Mouse (Mus musculus) monocyte, adult 2 months (primary cell): ENCODE data around the gene Pdap1.
A peak's percentile ranks its signal among the peaks of the same experiment; 100 is the strongest.
"Not testable (repeated sequence)": the region's sequence is repeated elsewhere in the genome, so short reads cannot be mapped to it uniquely, and the experiment has no call there.

ENCODE experiments used
- DNase-seq, 2 experiments: peaks; one replicate each; pipeline ENCODE4 v3.0.0; 2022; ENCODE audit warnings: low spot score in 2 of 2, low read depth in 1 of 2

The Pdap1 gene

DNA sequence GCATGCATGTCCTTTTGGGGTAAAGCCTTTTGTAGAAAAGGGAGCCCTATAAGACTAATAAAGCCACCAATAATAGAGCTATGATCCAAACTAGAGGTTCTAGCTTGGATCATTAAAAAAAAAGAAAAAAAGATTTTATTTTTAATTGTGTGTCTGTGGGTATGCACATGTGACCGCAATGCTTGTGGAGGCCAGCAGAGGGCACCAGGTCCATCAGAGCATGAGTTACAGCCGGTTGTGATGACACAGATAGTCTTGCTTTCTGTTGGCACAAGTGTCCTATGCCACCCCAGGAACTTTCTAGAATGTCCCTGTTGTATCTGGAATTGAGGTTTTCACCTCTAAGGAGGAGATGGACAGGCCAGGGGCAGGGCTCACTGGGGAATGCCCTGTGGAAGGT is 20.7 kb downstream of the Pdap1 start:
- DNase-seq: peak in 1 of 2 experiments; percentile 37

GRCm38 (mm10) chr5:145118461-145118860 is 21.6 kb downstream of the Pdap1 start:
- DNase-seq: no peak

GRCm38 (mm10) chr5:145118005-145118404 is 22.0 kb downstream of the Pdap1 start:
- DNase-seq: no peak

DNA sequence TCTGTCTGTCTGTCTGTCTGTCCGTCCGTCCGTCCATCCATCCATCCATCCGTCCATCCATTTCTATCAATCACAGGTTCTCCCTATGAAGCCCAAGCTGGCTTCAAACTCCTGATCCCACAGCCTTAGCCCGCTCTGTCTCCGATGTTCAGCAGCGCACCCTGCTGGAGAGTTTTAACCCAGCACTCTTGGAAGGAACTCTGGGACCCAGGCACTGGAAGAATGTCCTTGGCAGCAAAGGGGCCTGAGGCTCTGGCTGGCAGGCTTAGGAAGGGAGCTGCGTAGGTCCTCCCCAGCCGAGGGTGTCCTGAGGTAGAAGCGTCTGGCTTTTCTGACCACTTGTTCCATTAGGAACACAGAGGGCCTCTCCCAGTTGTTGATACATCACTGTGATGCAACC is 23.1 kb downstream of the Pdap1 start:
- DNase-seq: peak; percentile 35 to 42

DNA sequence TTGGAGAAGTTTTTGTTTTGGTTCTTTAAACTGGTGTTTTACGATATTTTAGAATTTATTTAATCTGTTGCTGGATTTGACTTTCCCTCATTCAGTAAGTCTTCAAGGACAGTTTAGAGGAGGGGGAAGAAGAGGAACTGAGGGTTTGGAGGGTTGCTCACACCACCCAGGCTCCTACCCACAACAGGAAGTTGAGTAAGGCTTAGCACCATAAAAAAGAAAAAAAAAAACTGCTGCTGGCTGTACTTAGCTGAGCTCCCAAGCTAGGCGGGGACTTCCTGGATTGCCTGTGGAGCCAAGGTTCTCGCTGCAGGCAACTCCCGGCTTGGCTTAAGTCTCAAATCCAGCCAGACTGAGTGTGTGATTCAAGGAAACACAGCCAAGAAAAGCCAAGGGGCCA is 23.7 kb downstream of the Pdap1 start:
- peak; percentile 48 to 56 for DNase-seq

GRCm38 (mm10) chr5:145115736-145116135 is 24.3 kb downstream of the Pdap1 start:
- no peak for DNase-seq

DNA sequence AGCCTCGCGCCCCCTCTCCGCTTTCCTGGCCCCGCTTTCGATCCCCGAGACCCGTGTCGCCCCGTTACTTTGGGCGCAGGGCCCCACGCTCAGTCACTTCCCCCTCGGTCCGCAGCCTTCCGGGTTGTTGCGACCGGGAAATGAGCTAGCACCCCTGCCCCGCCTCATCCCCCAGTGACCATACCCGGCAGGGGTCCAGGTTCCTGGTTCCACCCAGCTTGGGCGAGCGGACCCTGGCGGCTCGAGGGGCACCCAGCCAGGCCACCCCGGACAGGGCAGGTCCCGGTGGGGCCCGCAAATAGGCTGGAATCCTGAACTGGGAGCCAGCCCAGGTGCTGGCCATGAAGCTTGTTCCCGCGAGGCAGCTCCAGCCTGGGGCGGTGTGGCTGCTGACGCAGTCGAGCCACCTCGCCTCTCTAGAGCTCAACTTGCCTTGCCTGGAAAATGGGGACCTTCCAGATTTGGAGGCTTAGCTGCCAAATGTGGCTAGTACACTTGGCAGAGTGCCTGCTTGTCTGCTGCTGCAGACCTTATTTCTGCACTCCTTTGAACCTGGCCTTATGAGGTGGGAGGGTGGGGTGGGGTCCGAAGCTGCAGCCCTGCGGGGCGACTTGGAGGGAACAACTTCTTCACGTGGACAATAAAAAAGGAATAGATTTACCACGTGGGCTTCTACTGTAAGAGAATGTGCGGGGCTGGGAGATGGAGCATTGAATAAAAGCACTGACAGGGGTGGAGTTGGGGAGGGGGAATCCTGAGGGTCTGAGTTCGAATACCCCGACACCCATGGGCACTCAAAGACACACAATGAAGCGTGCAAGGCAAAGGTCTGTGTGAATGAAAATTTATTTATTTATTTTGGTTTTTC is 25.2 kb downstream of the Pdap1 start:
- peak in 1 of 2 experiments; percentile 55 for DNase-seq

GRCm38 (mm10) chr5:145114071-145114605 is 25.9 kb downstream of the Pdap1 start, which contains the start of gene Arpc1b:
TSS of gene Arpc1b (plus strand) at chr5:145114215.
- peak in 1 of 2 experiments; percentile 58 for DNase-seq

GRCm38 (mm10) chr5:145113416-145113815 is 26.6 kb downstream of the Pdap1 start:
- DNase-seq: no peak

DNA sequence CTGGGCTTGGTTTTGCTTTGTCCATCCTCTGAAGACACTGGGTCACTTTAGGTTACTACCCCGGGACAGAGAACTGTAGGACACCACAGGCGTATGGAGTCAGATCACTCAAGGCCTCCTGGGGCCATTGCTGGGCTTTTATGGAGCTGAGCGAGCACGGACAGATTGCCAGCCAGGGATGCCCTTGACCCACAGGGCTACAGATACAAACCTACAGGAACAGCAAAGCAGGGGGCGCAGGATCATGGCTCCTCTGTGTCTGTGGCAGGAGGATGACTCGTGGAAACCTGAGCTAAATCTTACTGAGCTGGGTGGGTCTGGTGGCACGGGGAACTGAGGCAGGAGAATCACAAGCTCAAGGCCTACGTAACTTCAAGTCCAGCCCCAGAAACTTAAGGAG is 27.5 kb downstream of the Pdap1 start:
- no peak for DNase-seq

GRCm38 (mm10) chr5:145110401-145110800 is 29.6 kb downstream of the Pdap1 start:
- no peak for DNase-seq

DNA sequence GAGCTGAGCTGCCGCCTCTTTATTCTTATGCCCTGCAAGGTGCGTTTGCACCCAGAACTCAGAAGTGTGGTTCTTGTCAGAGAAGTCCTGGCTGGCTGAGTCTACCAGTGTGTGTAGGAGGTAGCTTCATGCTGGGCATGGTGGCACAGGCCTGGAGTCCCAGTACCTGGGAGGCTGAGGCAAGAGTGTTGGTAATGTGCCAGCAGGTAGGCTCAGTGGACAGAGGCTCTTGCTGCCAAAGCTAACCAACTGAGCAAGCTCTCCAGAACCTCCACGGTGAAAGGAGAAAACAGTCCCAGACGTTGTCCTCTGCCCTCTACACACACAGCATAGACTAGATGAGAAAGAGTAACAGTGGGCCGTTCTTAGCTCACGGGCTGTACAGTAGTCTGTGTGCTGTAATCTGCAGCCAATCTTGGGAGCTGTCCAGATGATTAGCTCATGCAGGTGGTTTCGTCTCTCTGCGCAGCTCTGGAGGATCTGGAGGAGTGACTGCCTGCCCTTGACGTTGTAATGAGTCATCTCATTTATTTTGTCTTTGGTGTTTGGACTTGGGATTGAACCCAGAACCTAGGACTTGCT is 34.3 kb downstream of the Pdap1 start:
- DNase-seq: no peak

DNA sequence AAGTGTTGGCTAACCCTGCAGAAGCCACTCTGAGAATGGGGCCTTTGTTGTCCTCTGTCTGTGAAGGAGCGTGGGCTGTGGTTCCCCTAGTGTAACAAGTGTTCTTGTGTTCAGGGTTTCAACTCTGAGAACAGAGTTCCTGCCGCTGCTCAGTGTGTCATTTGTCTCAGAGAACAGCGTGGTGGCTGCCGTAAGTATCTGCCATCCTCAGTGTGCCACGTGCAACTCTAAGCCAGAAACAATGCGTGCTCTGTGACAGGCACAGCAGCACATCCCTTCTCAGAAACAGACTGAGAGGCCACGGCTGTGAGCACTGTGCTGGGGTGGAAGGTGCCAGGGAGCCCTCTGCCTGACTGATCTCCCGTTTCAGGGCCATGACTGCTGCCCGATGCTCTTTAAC is 35.7 kb downstream of the Pdap1 start:
- no peak for DNase-seq

DNA sequence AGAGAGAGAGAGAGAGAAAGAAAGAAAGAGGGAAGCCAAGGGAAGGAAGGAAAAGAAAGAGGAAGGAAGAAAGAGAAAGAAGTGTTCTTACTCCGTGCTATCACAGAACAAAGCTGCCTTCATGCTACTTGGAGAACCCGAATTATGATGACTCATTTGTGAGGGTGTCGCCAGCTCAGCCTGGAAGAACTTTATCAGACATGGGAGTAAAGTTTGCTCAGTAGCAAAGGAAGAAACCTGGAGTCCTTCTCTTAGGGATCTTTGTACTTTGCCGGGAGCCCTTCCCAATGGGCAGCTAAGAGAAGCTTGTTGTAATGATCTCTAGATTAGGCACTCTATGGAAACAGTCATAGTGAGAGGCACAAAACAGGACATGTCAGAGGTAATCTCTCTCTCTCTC is 37.3 kb downstream of the Pdap1 start:
- DNase-seq: no peak

- not testable (repeated sequence) for DNase-seq
Measured at GRCm38 (mm10) chr5:145101451-145101850, 38.6 kb downstream of the Pdap1 start.

DNA sequence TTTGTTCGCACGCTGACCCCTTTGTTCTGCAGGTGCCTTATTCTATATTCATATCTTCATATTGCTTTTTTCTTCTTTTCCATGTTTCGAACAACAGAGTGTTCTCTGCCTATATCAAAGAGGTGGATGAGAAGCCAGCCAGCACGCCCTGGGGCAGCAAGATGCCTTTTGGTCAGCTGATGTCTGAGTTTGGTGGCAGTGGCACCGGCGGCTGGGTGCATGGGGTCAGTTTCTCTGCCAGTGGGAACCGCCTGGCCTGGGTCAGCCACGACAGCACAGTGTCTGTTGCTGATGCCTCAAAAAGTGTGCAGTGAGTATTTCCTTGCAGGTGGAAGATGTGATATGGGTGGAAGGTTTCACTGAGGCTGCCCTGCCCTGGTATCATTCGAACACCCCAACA is 39.1 kb downstream of the Pdap1 start:
- DNase-seq: no peak

- no peak for DNase-seq
Measured at GRCm38 (mm10) chr5:145098340-145098821, 41.7 kb downstream of the Pdap1 start.

- DNase-seq: no peak
Measured at GRCm38 (mm10) chr5:145096195-145096594, 43.8 kb downstream of the Pdap1 start.

- DNase-seq: no peak
Measured at GRCm38 (mm10) chr5:145089878-145090277, 50.2 kb downstream of the Pdap1 start.

DNA sequence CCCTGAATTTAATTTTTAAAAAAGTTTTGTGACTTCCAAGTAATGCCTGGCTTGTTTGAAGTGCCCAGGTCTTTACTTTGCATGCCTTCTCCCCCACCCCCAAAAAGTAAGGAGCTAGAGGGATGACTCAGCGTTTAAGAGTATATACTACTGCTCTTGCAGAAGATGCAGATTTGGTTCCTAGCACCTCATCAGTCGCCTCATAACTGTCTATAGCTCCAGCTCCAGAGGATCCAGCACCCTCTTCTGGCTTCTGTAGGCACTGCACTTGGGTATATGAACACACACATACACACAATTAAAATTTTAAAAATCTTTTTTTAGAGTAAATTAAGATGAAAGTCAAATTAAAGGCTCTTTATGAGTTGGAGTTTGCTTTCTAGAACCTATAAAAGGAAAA is 51.9 kb downstream of the Pdap1 start:
- DNase-seq: no peak

DNA sequence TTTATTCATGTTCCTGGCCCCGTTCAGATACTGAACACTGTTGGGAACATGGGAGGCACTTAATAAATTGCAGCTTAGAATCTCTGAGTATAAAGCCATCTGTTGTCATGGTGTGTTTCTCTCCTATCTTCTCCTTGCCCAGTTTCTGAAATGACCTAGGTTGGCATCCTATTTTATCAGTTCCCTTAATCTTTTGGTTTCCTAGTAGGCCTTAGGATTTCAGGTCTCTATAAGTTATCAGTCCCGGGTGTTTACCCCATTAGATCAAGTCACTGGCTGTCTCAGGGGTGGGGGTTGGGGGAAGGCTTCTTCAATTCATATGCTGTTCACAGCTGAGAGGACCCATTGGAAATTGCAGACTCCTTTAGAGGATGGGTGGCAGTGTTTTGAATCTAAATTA is 55.2 kb downstream of the Pdap1 start:
- DNase-seq: no peak
